Mouse (Mus musculus) adrenal gland, adult 10 weeks (tissue): ENCODE data around the gene Ydjc. TPM values are rescaled to one million over a fixed set of nuclear protein-coding genes. Genes with fewer than 3 reads are reported as not detected.

Source experiments
- polyA plus RNA-seq: library from polyadenylated mRNA; stranded (reverse); fragments of 350-450 nt; fragmentation: Illumina TruSeq; extraction: RNeasy Lipid Tissue Mini Kit (QIAGEN cat#74804); gene quantifications from one replicate; pipeline ENCODE4 v1.2.3, GENCODE M21; 2014; ENCODE audit warnings: low read depth, low replicate concordance

Gene Ydjc
- polyA plus RNA-seq: not detected

DNA sequence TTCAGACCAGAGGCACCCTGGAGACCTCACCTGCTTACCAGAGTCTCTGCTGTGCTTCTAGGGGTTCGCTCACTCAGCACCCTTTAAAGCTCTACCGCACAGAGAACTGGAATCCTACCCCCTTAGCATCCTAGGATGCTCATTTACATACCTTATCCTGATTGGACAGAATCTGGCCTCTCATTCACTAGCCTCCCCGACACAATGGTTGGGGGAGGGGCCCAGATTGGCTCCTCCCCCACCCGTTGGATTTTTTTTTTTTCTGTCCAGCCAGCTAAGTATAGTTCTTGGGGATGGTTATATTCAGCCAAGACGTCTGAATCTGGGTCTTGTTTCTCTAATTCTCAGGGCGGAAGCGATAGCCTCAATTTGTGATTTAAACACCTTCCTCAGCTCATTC is at the start of gene Ydjc:
Gene Ydjc, plus strand, starts transcription at position 283 of the 400 bp plus-strand sequence.

DNA sequence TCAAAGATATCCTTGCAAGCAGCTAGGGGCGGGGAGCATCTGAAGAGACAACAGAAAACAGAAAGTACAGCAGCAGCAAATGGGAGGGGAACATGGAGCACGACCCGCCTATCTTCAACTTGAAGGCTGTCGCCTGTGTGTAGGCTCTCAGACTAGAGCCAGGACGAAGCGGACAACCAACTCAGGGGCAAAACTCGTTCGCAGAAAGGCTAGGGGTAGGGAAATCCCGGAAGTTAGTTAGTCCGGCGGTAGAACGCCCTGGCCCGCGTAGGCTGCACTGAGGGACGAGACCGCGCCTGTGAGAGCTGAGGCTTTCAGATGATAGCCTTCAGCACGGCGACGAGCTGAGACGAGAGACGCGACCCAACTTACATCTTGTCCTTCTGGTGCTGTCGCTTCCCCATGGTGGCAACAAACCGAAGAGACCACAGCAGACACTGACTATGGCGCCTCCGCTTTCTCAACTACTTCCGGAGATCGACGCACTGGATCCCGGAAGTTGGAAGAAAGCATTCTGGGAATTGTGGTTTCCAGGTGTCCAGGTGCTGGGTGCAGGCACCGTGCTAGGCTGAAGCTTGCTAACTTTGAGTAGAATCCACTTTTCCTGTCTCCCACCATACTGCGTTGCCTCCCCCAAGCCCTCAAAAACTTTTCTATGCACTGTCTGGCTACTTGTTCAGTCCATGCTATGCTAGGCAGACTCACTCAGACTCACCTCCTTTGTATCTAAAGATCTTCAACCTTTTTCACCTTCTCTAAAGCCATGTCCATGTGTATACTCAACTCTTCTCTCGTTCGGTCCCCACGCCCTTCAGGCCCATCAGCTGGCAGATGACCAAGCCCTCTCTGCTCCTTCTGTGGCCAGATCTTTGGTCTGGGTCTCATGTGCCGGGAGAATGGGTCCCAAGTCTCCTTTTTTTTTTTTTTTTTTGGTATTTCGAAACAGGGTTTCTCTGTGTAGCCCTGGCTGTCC is 33.4 kb upstream of the Ydjc start, which contains the start of gene Ppil2:
Gene Ppil2, minus strand, starts transcription at position 487 of the 973 bp plus-strand sequence.

GRCm38 (mm10) chr16:17124871-17125520 is 19.4 kb upstream of the Ydjc start, which contains the start of gene 2610318N02Rik:
2610318N02Rik (minus strand) TSS chr16:17125167.

DNA sequence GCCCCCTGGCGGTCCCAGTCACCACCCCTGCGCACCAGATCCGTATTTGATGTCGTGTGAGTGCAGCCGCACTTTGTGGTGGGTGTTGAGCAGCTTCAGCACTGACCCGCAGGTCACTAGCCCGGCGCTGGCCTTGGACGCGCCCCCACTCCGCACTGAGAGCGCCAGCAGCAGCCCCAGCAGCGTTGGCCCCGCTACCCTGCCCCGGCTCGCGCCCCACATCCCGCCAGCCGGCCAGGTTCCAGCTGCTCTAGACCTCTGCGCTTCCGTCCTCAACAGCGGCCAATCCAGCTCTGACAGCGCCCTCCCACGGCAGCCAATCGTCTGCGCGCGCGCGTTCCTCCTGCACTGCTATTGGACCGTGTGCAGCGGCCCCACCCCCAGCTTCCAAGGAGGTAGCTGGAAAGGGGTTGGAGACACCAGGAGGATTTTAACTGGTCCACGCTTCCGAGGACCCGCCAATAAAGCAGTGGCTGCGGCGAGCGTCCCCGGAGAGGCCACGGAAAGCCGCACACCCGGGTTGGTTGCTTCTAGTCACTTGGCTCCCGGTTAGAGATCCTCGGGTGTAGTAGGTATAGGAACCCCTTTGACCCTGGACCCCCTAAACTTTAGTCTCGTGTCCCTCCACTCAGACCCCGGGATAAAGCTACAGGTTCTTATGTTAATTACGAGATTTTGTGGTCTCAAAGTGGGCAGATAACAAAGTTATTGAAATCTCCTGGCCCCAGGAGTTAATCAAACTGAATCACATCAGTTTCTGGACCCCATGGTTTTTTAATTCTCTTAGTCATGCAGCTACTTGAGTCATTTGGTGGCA is 12.1 kb upstream of the Ydjc start, which contains the start of gene Sdf2l1:
Gene Sdf2l1, minus strand, starts transcription at position 295 of the 817 bp plus-strand sequence.

DNA sequence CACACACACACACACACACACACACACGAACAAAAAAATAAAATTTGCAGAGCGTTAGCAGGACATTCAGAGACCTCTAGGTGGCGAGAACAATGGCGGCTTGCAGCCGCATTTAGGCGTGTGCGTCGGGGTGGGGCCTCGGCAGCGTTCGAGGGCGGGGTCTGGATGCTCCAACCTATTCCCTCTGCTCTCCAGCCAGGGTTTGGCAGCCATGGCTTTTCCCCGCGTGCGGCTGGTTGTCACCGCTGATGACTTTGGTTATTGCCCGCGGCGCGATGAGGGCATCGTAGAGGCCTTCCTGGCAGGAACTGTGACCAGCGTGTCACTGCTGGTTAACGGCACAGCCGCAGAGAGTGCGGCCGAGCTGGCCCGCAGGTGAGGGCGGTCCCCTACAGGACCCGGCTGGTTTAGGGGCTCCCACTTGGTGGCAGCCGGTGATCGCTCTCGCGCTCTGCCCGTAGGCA is 2.4 kb downstream of the Ydjc start, which contains the start of gene Ccdc116:
Gene Ccdc116, minus strand, starts transcription at position 458 of the 464 bp plus-strand sequence.

GRCm38 (mm10) chr16:17202549-17202948 is 58.1 kb downstream of the Ydjc start, which contains the start of gene Ube2l3:
Ube2l3 (minus strand) TSS chr16:17202649.

GRCm38 (mm10) chr16:17208389-17209361 is 64.3 kb downstream of the Ydjc start, which contains the start of gene Rimbp3:
Rimbp3 (plus strand) TSS chr16:17208603.

Other genes starting within 250 kb of the Ydjc start
- 17.2 TPM for gene Ppm1f, start 248.2 kb upstream of the Ydjc start, polyA plus RNA-seq
- gene Mapk1, start 161.2 kb upstream of the Ydjc start, polyA plus RNA-seq: 394 TPM
- 4.1 TPM for gene Ypel1, start 74.9 kb upstream of the Ydjc start, polyA plus RNA-seq
- 157 TPM for gene Ppil2, start 33.4 kb upstream of the Ydjc start, polyA plus RNA-seq
- gene 2610318N02Rik, start 19.5 kb upstream of the Ydjc start, polyA plus RNA-seq: not detected
- gene Sdf2l1, start 12.2 kb upstream of the Ydjc start, polyA plus RNA-seq: 15.5 TPM
- not detected for gene Ccdc116, start 2.6 kb downstream of the Ydjc start, polyA plus RNA-seq
- 394 TPM for gene Ube2l3, start 58.0 kb downstream of the Ydjc start, polyA plus RNA-seq
- gene Rimbp3, start 64.0 kb downstream of the Ydjc start, polyA plus RNA-seq: not detected
- 0.70 TPM for gene Hic2, start 89.0 kb downstream of the Ydjc start, polyA plus RNA-seq
- not detected for gene Tmem191c, start 131.5 kb downstream of the Ydjc start, polyA plus RNA-seq
- gene Serpind1, start 186.8 kb downstream of the Ydjc start, polyA plus RNA-seq: not detected